Mouse (Mus musculus) E14TG2a.4 (cell line): ENCODE measurements around the gene Ubxn2a.
"Not testable (repeated sequence)": the region's sequence is repeated elsewhere in the genome, so short reads cannot be mapped to it uniquely, and the experiment has no call there.

Experiments
- CTCF ChIP-seq: conservative IDR thresholded peaks from 2 replicates; pipeline ENCODE4 v1.5.1; 2014; ENCODE audit warnings: low read length
- NANOG ChIP-seq: IDR thresholded peaks from 2 replicates; pipeline ENCODE4 v1.6.1; 2014; ENCODE audit warnings: borderline replicate concordance, low read length, mixed read lengths
- POU5F1 ChIP-seq: IDR thresholded peaks from 2 replicates; pipeline ENCODE4 v1.6.1; 2014; ENCODE audit warnings: low read length, borderline replicate concordance

- not testable (repeated sequence) for TF ChIP-seq CTCF, NANOG, POU5F1
Measured at GRCm38 (mm10) chr12:4910496-4910895, 3.0 kb upstream of the Ubxn2a start.
